Mouse (Mus musculus): ENCODE measurements around the gene Crispld2. TPM values are rescaled to one million over a fixed set of nuclear protein-coding genes. Genes with fewer than 3 reads are reported as not detected.

Gene Crispld2
- total and polyA plus RNA-seq, 3 experiments, result not detected

DNA sequence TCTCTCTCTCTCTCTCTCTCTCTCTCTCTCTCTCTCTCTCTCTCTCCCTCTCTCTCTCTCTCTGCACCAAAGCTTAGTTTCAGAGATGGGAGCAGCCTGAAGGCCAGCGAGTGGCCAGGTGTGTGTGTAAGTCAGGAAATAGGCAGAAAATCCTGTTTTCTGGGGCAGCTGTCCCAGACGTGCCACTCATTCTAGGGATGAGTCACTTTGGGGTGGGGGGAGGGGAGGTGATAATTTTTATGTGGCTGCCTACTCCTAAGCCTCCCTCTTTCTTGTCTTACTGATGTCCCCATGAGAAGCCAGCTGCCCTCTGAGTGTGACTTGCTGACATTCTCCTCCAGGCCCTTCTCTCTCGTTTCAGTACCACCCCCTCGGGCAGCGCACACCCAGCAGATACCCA lies 6.1 kb upstream of the Crispld2 start:
- no peaks in the 10 kb centered on the region for H3K79me2 ChIP-seq (replicated peaks; ENCODE audit: control insufficient read depth, extremely low read depth, insufficient read depth, poor library complexity, severe bottlenecking)
- TF ChIP-seq CHD2 (IDR thresholded peaks at IDR 0.05; ENCODE audit: low read length) (0 out of 2 replicates have a peak, but pooled peaks have one; percentile 17), IRF4 (IDR thresholded peaks at IDR 0.05; ENCODE audit: low read depth, low read length) (0 out of 2 replicates have a peak, but pooled peaks have one; percentile 24), BHLHE40 (IDR thresholded peaks at IDR 0.05; ENCODE audit: low read depth, low read length) (peak; percentile 51; the same call in 1 of the 2 replicates), ZKSCAN1 (IDR thresholded peaks at IDR 0.05; ENCODE audit: borderline replicate concordance, low read depth, low read length) (no peak)
- H3K4me3 ChIP-seq (replicated peaks in 1 of 3; ENCODE audit: low read depth in 2 of 3, low read length in 2 of 3, poor library complexity in 1 of 3), result no peak overlapping the region
- H3K36me3 ChIP-seq (replicated peaks in 1 of 2; ENCODE audit: control insufficient read depth in 1 of 2, insufficient read depth in 1 of 2, low read length in 1 of 2), result no peaks in the 10 kb centered on the region
- H3K27ac ChIP-seq (ENCODE audit: insufficient read depth, low read depth), result no peak overlapping the region
- H3K27me3 ChIP-seq (replicated peaks), result peaks cover 32% of the 10 kb centered on the region
- peaks cover 2% of the 10 kb centered on the region in 2 experiments; a peak in 2 of 4 replicates for H3K4me1 ChIP-seq (ENCODE audit: control insufficient read depth in 1 of 2, insufficient read depth in 2 of 2)
- H3K9me3 ChIP-seq (replicated peaks; ENCODE audit: low read length), result no peaks in the 10 kb centered on the region
- DNase-seq (ENCODE audit: extremely low read depth), result no peak
- no peak overlapping the region for H3K4me2 ChIP-seq (ENCODE audit: insufficient read depth, low read depth, poor library complexity, severe bottlenecking)
- H3K9ac ChIP-seq (ENCODE audit: insufficient read depth, low read depth), result no peak overlapping the region
- dilution Hi-C loops (cut with MboI; ENCODE audit: extremely low pct_ligation_motif_present, extremely low pct_unique_long_range_greater_than_20kb, low sequenced_read_pairs) (no loop called here), in situ Hi-C loops (cut with MboI; ENCODE audit: low pct_ligation_motif_present, low pct_unique_long_range_greater_than_20kb, low sequenced_read_pairs) (no loop called here)

DNA sequence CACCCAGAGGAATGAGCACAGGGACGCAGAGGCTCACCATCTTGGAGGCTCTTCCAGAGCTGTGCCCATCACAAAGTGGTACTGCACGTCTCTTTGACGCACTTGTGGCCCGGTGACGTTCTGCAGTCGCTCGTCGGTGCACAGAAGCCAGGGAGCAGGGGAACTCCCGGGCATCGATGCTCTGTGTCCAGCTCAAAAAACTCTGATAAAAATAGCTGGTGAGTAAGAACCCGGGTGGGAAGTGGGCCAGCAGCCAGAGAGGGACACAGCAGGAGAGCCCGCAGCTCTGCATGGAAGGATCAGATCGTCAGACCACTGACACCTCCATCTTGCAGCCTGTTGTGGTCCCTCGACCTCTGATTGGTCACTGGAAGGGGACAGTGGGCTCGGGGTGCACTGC lies 4.2 kb upstream of the Crispld2 start:
- no peak overlapping the region for H3K4me3 ChIP-seq (replicated peaks in 1 of 3; ENCODE audit: low read depth in 2 of 3, low read length in 2 of 3, poor library complexity in 1 of 3)
- no peaks in the 10 kb centered on the region for H3K79me2 ChIP-seq (replicated peaks; ENCODE audit: control insufficient read depth, extremely low read depth, insufficient read depth, poor library complexity, severe bottlenecking)

DNA sequence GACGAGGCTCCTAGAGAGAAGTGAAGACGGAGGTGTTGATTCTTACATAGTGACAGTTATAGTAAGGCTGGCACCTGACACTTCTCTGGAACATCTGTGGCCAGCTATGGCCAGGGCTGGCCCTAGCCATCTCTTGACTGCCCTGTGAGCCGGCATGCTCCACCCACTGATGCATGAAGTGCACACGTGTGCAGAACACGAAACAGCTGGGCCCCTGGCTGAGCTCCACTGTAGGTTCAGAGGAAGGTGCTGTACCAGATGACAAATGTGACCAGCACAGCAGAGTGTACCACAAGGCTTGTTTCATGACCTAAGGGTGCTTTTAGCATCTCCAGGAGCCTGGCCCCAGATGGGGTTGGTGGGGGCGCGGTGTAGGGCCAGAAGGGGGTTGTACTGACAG lies 1.9 kb downstream of the Crispld2 start:
- no peak for DNase-seq (ENCODE audit: extremely low read depth)
- Histone ChIP-seq H3K4me1 (ENCODE audit: control insufficient read depth in 1 of 2, insufficient read depth in 2 of 2) (no peaks in the 10 kb centered on the region), H3K9ac (ENCODE audit: insufficient read depth, low read depth) (no peak overlapping the region), H3K27me3 (replicated peaks) (peaks cover 81% of the 10 kb centered on the region), H3K36me3 (replicated peaks in 1 of 2; ENCODE audit: control insufficient read depth in 1 of 2, insufficient read depth in 1 of 2, low read length in 1 of 2) (no peaks in the 10 kb centered on the region), H3K4me2 (ENCODE audit: insufficient read depth, low read depth, poor library complexity, severe bottlenecking) (no peak overlapping the region), H3K27ac (ENCODE audit: insufficient read depth, low read depth) (no peak overlapping the region), H3K9me3 (replicated peaks; ENCODE audit: low read length) (no peaks in the 10 kb centered on the region), H3K4me3 (replicated peaks in 1 of 3; ENCODE audit: low read depth in 2 of 3, low read length in 2 of 3, poor library complexity in 1 of 3) (no peak overlapping the region), H3K79me2 (replicated peaks; ENCODE audit: control insufficient read depth, extremely low read depth, insufficient read depth, poor library complexity, severe bottlenecking) (no peaks in the 10 kb centered on the region)
- in situ Hi-C loops (cut with MboI; ENCODE audit: low pct_ligation_motif_present, low pct_unique_long_range_greater_than_20kb, low sequenced_read_pairs) (no loop called here), dilution Hi-C loops (cut with MboI; ENCODE audit: extremely low pct_ligation_motif_present, extremely low pct_unique_long_range_greater_than_20kb, low sequenced_read_pairs) (no loop called here)
- TF ChIP-seq BHLHE40 (IDR thresholded peaks at IDR 0.05; ENCODE audit: low read depth, low read length), result 0 out of 2 replicates have a peak, but pooled peaks have one; percentile 21
- no peak for TF ChIP-seq MYC (IDR thresholded peaks at IDR 0.05; ENCODE audit: low read depth, low read length)
- no peak for TF ChIP-seq CTCF (conservative IDR thresholded peaks at IDR 0.05 in 1 of 2, IDR thresholded peaks at IDR 0.05 in 1 of 2; ENCODE audit: low read depth in 2 of 2, low read length in 2 of 2)
- TF ChIP-seq MAX (IDR thresholded peaks at IDR 0.05; ENCODE audit: low read length), result no peak
- no peak for TF ChIP-seq ZMIZ1 (IDR thresholded peaks at IDR 0.05; ENCODE audit: low read depth, low read length)
- no peak for TF ChIP-seq CHD1 (IDR thresholded peaks at IDR 0.05; ENCODE audit: low read depth, low read length)
- no peak for TF ChIP-seq KAT2A (IDR thresholded peaks at IDR 0.05; ENCODE audit: insufficient replicate concordance, low read length)
- no peak for TF ChIP-seq EP300 (IDR thresholded peaks at IDR 0.05; ENCODE audit: low read length)

More for the DNA sequence above, 4.2 kb upstream of the Crispld2 start:
- H3K36me3 ChIP-seq (replicated peaks in 1 of 2; ENCODE audit: control insufficient read depth in 1 of 2, insufficient read depth in 1 of 2, low read length in 1 of 2), result no peaks in the 10 kb centered on the region
- H3K4me2 ChIP-seq (ENCODE audit: insufficient read depth, low read depth, poor library complexity, severe bottlenecking), result peak overlapping the region; percentile 11; the same call in 1 of the 2 replicates
- peak; percentile 65 for TF ChIP-seq MEF2A (IDR thresholded peaks at IDR 0.05; ENCODE audit: borderline replicate concordance, low read depth, low read length)
- no peak for TF ChIP-seq KAT2A (IDR thresholded peaks at IDR 0.05; ENCODE audit: insufficient replicate concordance, low read length)
- H3K9ac ChIP-seq (ENCODE audit: insufficient read depth, low read depth), result no peak overlapping the region
- H3K4me1 ChIP-seq (ENCODE audit: control insufficient read depth in 1 of 2, insufficient read depth in 2 of 2), result peaks cover 2% of the 10 kb centered on the region in 2 experiments; a peak in 2 of 4 replicates
- H3K27ac ChIP-seq (ENCODE audit: insufficient read depth, low read depth), result no peak overlapping the region
- in situ Hi-C loops (cut with MboI; ENCODE audit: low pct_ligation_motif_present, low pct_unique_long_range_greater_than_20kb, low sequenced_read_pairs), result no loop called here
- peaks cover 45% of the 10 kb centered on the region for H3K27me3 ChIP-seq (replicated peaks)
- no peaks in the 10 kb centered on the region for H3K9me3 ChIP-seq (replicated peaks; ENCODE audit: low read length)
- no peak for DNase-seq (ENCODE audit: extremely low read depth)
- dilution Hi-C loops (cut with MboI; ENCODE audit: extremely low pct_ligation_motif_present, extremely low pct_unique_long_range_greater_than_20kb, low sequenced_read_pairs), result no loop called here
